Mouse (Mus musculus): Measurements from ENCODE around the gene Gng2.
"Not testable (repeated sequence)": the region's sequence is repeated elsewhere in the genome, so short reads cannot be mapped to it uniquely, and the experiment has no call there.

DNA sequence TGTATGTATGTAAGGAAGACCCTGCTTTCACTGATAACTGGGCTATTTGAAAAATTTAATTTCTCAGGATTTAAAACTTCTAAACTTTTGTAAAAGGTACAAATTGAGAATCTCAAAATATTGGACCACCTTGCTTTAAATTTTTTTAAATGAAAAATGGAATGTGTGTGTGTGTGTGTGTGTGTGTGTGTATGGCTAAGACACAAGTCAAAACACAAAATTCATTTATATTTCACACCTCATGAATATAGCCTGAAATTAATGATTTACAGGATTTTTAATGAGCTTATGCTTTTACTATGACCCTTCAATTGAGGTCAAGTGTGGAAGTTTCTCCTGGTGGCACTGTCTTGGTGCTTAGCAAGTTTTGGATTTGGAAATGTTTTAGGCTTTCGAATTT is 93.0 kb downstream of the Gng2 start:
- not testable (repeated sequence) for TF ChIP-seq CTCF (IDR thresholded peaks at IDR 0.05); POLR2A (IDR thresholded peaks at IDR 0.05; ENCODE audit: insufficient read depth, low read depth, low read length)
